Mouse (Mus musculus) hematopoietic stem cell, adult 5-6 weeks (primary cell): ENCODE results near the gene Pga5. TPM values are rescaled to one million over a fixed set of nuclear protein-coding genes. Genes with fewer than 3 reads are reported as not detected.
A peak's percentile ranks its signal among the peaks of the same experiment; 100 is the strongest.

Source experiments
- ATAC-seq, 2 experiments: fragments of 125-278 bp in 1 of 2; replicated peaks in 1 of 2; 2 replicates each; pipeline ENCODE4 v1.8.0; 2016 to 2017; ENCODE audit warnings: inconsistent platforms in 2 of 2, mild to moderate bottlenecking in 2 of 2, moderate number of reproducible peaks in 2 of 2, low read depth in 1 of 2, moderate TSS enrichment in 1 of 2; ENCODE audit not compliant: low FRiP score in 2 of 2, poor library complexity in 2 of 2, severe bottlenecking in 2 of 2, insufficient read depth in 1 of 2, low TSS enrichment in 1 of 2
- total RNA-seq: library from RNA; stranded (forward); fragments of 172-1452, 232-1000 nt; gene quantifications from 2 replicates; pipeline ENCODE4 v1.2.3, GENCODE M21; 2017

Pga5 gene
- total RNA-seq, 1 experiment from 2014 or later: not detected

GRCm38 (mm10) chr19:10640080-10640479 lies 37.8 kb downstream of the Pga5 start:
- ATAC-seq: peak in 1 of 2 experiments; percentile 19; a peak in 1 of 4 replicates

- ATAC-seq: no peak
Measured at GRCm38 (mm10) chr19:10637840-10638239, 40.0 kb downstream of the Pga5 start.

GRCm38 (mm10) chr19:10634872-10635318 lies 43.0 kb downstream of the Pga5 start:
- peak; percentile 60 to 78 for ATAC-seq

GRCm38 (mm10) chr19:10634106-10634871 lies 43.6 kb downstream of the Pga5 start, which contains the start of gene Vwce:
Gene Vwce, plus strand, starts transcription at chr19:10634213.
- ATAC-seq: peak; percentile 70 to 77

Other genes starting within 250 kb of the Pga5 start
- not detected in 2 replicates for gene Lrrc10b, start 220.6 kb downstream of the Pga5 start, total RNA-seq
- gene Ppp1r32, start 195.1 kb downstream of the Pga5 start, total RNA-seq: not detected in 2 replicates
- gene Cpsf7, start 152.8 kb downstream of the Pga5 start, total RNA-seq: 52.1 and 63.2 TPM in 2 replicates
- 59.2 and 71.7 TPM in 2 replicates for gene Sdhaf2, start 151.9 kb downstream of the Pga5 start, total RNA-seq
- gene Tmem216, start 121.8 kb downstream of the Pga5 start, total RNA-seq: 8.5 and 27.0 TPM in 2 replicates
- 19.9 and 39.3 TPM in 2 replicates for gene Cyb561a3, start 100.9 kb downstream of the Pga5 start, total RNA-seq
- gene Tmem138, start 100.7 kb downstream of the Pga5 start, total RNA-seq: 5.6 and 11.9 TPM in 2 replicates
- gene Ddb1, start 72.7 kb downstream of the Pga5 start, total RNA-seq: 373 and 377 TPM in 2 replicates
- gene Tkfc, start 72.4 kb downstream of the Pga5 start, total RNA-seq: 4.0 and 7.3 TPM in 2 replicates
- 0.19 TPM in 1 of 2 replicates, not detected in the other for gene Vwce, start 43.9 kb downstream of the Pga5 start, total RNA-seq
- gene Vps37c, start 10.7 kb upstream of the Pga5 start, total RNA-seq: 11.7 and 13.9 TPM in 2 replicates
- 1.1 and 4.5 TPM in 2 replicates for gene Cd5, start 60.9 kb upstream of the Pga5 start, total RNA-seq
- gene Cd6, start 152.0 kb upstream of the Pga5 start, total RNA-seq: 1.6 and 3.4 TPM in 2 replicates
- gene Slc15a3, start 161.7 kb upstream of the Pga5 start, total RNA-seq: 0.94 and 9.2 TPM in 2 replicates
- 0.40 and 4.1 TPM in 2 replicates for gene Tmem132a, start 191.9 kb upstream of the Pga5 start, total RNA-seq
- gene Tmem109, start 203.9 kb upstream of the Pga5 start, total RNA-seq: 17.5 and 20.7 TPM in 2 replicates
- gene Prpf19, start 217.2 kb upstream of the Pga5 start, total RNA-seq: 109 and 145 TPM in 2 replicates
- gene Zp1, start 242.6 kb upstream of the Pga5 start, total RNA-seq: not detected in 2 replicates